Mouse (Mus musculus) telencephalon, adult 2 months (tissue): ENCODE measurements around the gene Fdxr.

Experiments used
- DNase-seq: peaks from one replicate; pipeline ENCODE4 v3.0.0-alpha.2; 2011; ENCODE audit warnings: low read depth, low spot score

Fdxr gene

GRCm38 (mm10) chr11:115241402-115241801 is 35.4 kb downstream of the Fdxr start:
- no peak for DNase-seq

GRCm38 (mm10) chr11:115236570-115236969 is 40.3 kb downstream of the Fdxr start:
- DNase-seq: no peak

GRCm38 (mm10) chr11:115234320-115235044 is 42.4 kb downstream of the Fdxr start:
- DNase-seq: no peak

- DNase-seq: no peak
Measured at GRCm38 (mm10) chr11:115233526-115234290, 43.1 kb downstream of the Fdxr start.

GRCm38 (mm10) chr11:115232889-115233288 is 44.0 kb downstream of the Fdxr start:
- DNase-seq: no peak

GRCm38 (mm10) chr11:115231924-115232323 is 44.9 kb downstream of the Fdxr start:
- no peak for DNase-seq

GRCm38 (mm10) chr11:115231168-115231915 is 45.5 kb downstream of the Fdxr start:
- no peak for DNase-seq

- DNase-seq: no peak
Measured at GRCm38 (mm10) chr11:115229021-115229930, 47.6 kb downstream of the Fdxr start.

GRCm38 (mm10) chr11:115228430-115228829 is 48.4 kb downstream of the Fdxr start:
- no peak for DNase-seq

GRCm38 (mm10) chr11:115227640-115228039 is 49.2 kb downstream of the Fdxr start:
- DNase-seq: no peak

GRCm38 (mm10) chr11:115226811-115227491 is 49.9 kb downstream of the Fdxr start:
- DNase-seq: no peak

- no peak for DNase-seq
Measured at GRCm38 (mm10) chr11:115225301-115225700, 51.5 kb downstream of the Fdxr start.

- DNase-seq: no peak
Measured at GRCm38 (mm10) chr11:115224889-115225288, 52.0 kb downstream of the Fdxr start.

GRCm38 (mm10) chr11:115223877-115224276 is 53.0 kb downstream of the Fdxr start:
- DNase-seq: no peak

GRCm38 (mm10) chr11:115223451-115223850 is 53.4 kb downstream of the Fdxr start:
- no peak for DNase-seq

- no peak for DNase-seq
Measured at GRCm38 (mm10) chr11:115222570-115222969, 54.3 kb downstream of the Fdxr start.

GRCm38 (mm10) chr11:115222077-115222476 is 54.8 kb downstream of the Fdxr start:
- no peak for DNase-seq

GRCm38 (mm10) chr11:115219685-115220084 is 57.2 kb downstream of the Fdxr start:
- DNase-seq: no peak

GRCm38 (mm10) chr11:115219263-115219662 is 57.6 kb downstream of the Fdxr start:
- no peak for DNase-seq
